Mouse (Mus musculus): ENCODE measurements at regions not wholly inside any gene's neighbourhood (a gene's known extent, or its start where the extent isn't known, plus 50 kb on each side); places are given as distances from the start of the nearest gene placed in this dataset.

- peak; percentile 65 for ATAC-seq (ENCODE audit: insufficient read depth, low FRiP score)
- peak overlapping the region; percentile 36; the same call in 1 of the 2 replicates for H3K9ac ChIP-seq (ENCODE audit: low read length)
- no peaks in the 10 kb centered on the region for H3K36me3 ChIP-seq (ENCODE audit: control insufficient read depth, insufficient read depth, low read length)
- no peaks in the 10 kb centered on the region for H3K9me3 ChIP-seq (replicated peaks; ENCODE audit: control insufficient read depth, low read length)
- H3K4me2 ChIP-seq (ENCODE audit: low read depth, low read length): no peak overlapping the region
- H3K27ac ChIP-seq (ENCODE audit: low read length): peak overlapping the region; percentile 64
- H3K27me3 ChIP-seq (ENCODE audit: control insufficient read depth, insufficient read depth, low read length): no peaks in the 10 kb centered on the region
- no peak overlapping the region for H3K4me3 ChIP-seq (replicated peaks; ENCODE audit: low read length)
- 49% methylated on average over 24 of the region's 24 CpGs for WGBS
- H3K4me1 ChIP-seq (ENCODE audit: control insufficient read depth, insufficient read depth, low read length): peaks cover 8% of the 10 kb centered on the region
Observed at GRCm38 (mm10) chr5:138875180-138876076, 55.5 kb downstream of the Gm5294 start.

- ATAC-seq (ENCODE audit: insufficient read depth, low FRiP score): no peak
- H3K27ac ChIP-seq (ENCODE audit: low read length): no peak overlapping the region
- no peaks in the 10 kb centered on the region for H3K36me3 ChIP-seq (ENCODE audit: control insufficient read depth, insufficient read depth, low read length)
Observed at GRCm38 (mm10) chr5:138881649-138882226, 61.9 kb downstream of the Gm5294 start.

GRCm38 (mm10) chr5:138883573-138883972 lies 63.7 kb downstream of the Gm5294 start:
- Histone ChIP-seq H3K9me3 (replicated peaks; ENCODE audit: control insufficient read depth, low read length) (no peaks in the 10 kb centered on the region), H3K27me3 (ENCODE audit: control insufficient read depth, insufficient read depth, low read length) (no peaks in the 10 kb centered on the region), H3K4me3 (replicated peaks; ENCODE audit: low read length) (no peak overlapping the region), H3K36me3 (ENCODE audit: control insufficient read depth, insufficient read depth, low read length) (no peaks in the 10 kb centered on the region), H3K9ac (ENCODE audit: low read length) (no peak overlapping the region), H3K4me1 (ENCODE audit: control insufficient read depth, insufficient read depth, low read length) (0 out of 2 replicates have a peak, but pooled peaks cover 4% of the 10 kb centered on the region), H3K4me2 (ENCODE audit: low read depth, low read length) (no peak overlapping the region), H3K27ac (ENCODE audit: low read length) (peak overlapping the region; percentile 8; the same call in 1 of the 2 replicates)
- 62% methylated on average over 9 of the region's 9 CpGs for WGBS
- ATAC-seq (ENCODE audit: insufficient read depth, low FRiP score): no peak

More at GRCm38 (mm10) chr5:138881649-138882226, 61.9 kb downstream of the Gm5294 start:
- WGBS: 67% methylated on average over 9 of the region's 9 CpGs
- H3K9me3 ChIP-seq (replicated peaks; ENCODE audit: control insufficient read depth, low read length): no peaks in the 10 kb centered on the region
- 0 out of 2 replicates have a peak, but pooled peaks cover 4% of the 10 kb centered on the region for H3K4me1 ChIP-seq (ENCODE audit: control insufficient read depth, insufficient read depth, low read length)
- no peak overlapping the region for H3K9ac ChIP-seq (ENCODE audit: low read length)
- H3K4me3 ChIP-seq (replicated peaks; ENCODE audit: low read length): no peak overlapping the region
- H3K4me2 ChIP-seq (ENCODE audit: low read depth, low read length): no peak overlapping the region
- H3K27me3 ChIP-seq (ENCODE audit: control insufficient read depth, insufficient read depth, low read length): no peaks in the 10 kb centered on the region

GRCm38 (mm10) chr5:138885905-138886304 lies 66.0 kb downstream of the Gm5294 start:
- Histone ChIP-seq H3K4me1 (ENCODE audit: control insufficient read depth, insufficient read depth, low read length) (peaks cover 8% of the 10 kb centered on the region; the same call in 1 of the 2 replicates), H3K4me2 (ENCODE audit: low read depth, low read length) (no peak overlapping the region), H3K27ac (ENCODE audit: low read length) (no peak overlapping the region), H3K4me3 (replicated peaks; ENCODE audit: low read length) (no peak overlapping the region), H3K9me3 (replicated peaks; ENCODE audit: control insufficient read depth, low read length) (no peaks in the 10 kb centered on the region), H3K27me3 (ENCODE audit: control insufficient read depth, insufficient read depth, low read length) (no peaks in the 10 kb centered on the region), H3K9ac (ENCODE audit: low read length) (no peak overlapping the region), H3K36me3 (ENCODE audit: control insufficient read depth, insufficient read depth, low read length) (no peaks in the 10 kb centered on the region)
- ATAC-seq (ENCODE audit: insufficient read depth, low FRiP score): no peak
- WGBS: 69% methylated on average over 3 of the region's 3 CpGs

GRCm38 (mm10) chr5:138888749-138889148 lies 68.9 kb downstream of the Gm5294 start:
- Histone ChIP-seq H3K9me3 (replicated peaks; ENCODE audit: control insufficient read depth, low read length) (no peaks in the 10 kb centered on the region; the same call in 1 of the 2 replicates), H3K36me3 (ENCODE audit: control insufficient read depth, insufficient read depth, low read length) (no peaks in the 10 kb centered on the region), H3K9ac (ENCODE audit: low read length) (no peak overlapping the region), H3K4me3 (replicated peaks; ENCODE audit: low read length) (no peak overlapping the region), H3K27me3 (ENCODE audit: control insufficient read depth, insufficient read depth, low read length) (no peaks in the 10 kb centered on the region), H3K4me2 (ENCODE audit: low read depth, low read length) (no peak overlapping the region), H3K27ac (ENCODE audit: low read length) (no peak overlapping the region), H3K4me1 (ENCODE audit: control insufficient read depth, insufficient read depth, low read length) (peaks cover 7% of the 10 kb centered on the region; the same call in 1 of the 2 replicates)
- 58% methylated on average over 9 of the region's 9 CpGs for WGBS
- no peak for ATAC-seq (ENCODE audit: insufficient read depth, low FRiP score)

- H3K9me3 ChIP-seq (replicated peaks; ENCODE audit: control insufficient read depth, low read length): no peaks in the 10 kb centered on the region; the same call in 1 of the 2 replicates
- peaks cover 7% of the 10 kb centered on the region; the same call in 1 of the 2 replicates for H3K4me1 ChIP-seq (ENCODE audit: control insufficient read depth, insufficient read depth, low read length)
- no peak for ATAC-seq (ENCODE audit: insufficient read depth, low FRiP score)
- no peak overlapping the region for H3K4me2 ChIP-seq (ENCODE audit: low read depth, low read length)
- WGBS: 74% methylated on average over 5 of the region's 5 CpGs
- H3K9ac ChIP-seq (ENCODE audit: low read length): no peak overlapping the region
- H3K36me3 ChIP-seq (ENCODE audit: control insufficient read depth, insufficient read depth, low read length): no peaks in the 10 kb centered on the region
- H3K27ac ChIP-seq (ENCODE audit: low read length): no peak overlapping the region
- H3K27me3 ChIP-seq (ENCODE audit: control insufficient read depth, insufficient read depth, low read length): no peaks in the 10 kb centered on the region
- H3K4me3 ChIP-seq (replicated peaks; ENCODE audit: low read length): no peak overlapping the region
Observed at GRCm38 (mm10) chr5:138889760-138890159, 69.9 kb downstream of the Gm5294 start.

- ATAC-seq (ENCODE audit: insufficient read depth, low FRiP score): no peak
Observed at GRCm38 (mm10) chr5:138894496-138894895, 74.6 kb downstream of the Gm5294 start.

GRCm38 (mm10) chr5:138897255-138897654 lies 77.4 kb downstream of the Gm5294 start:
- Histone ChIP-seq H3K9ac (ENCODE audit: low read length) (no peak overlapping the region), H3K9me3 (replicated peaks; ENCODE audit: control insufficient read depth, low read length) (no peaks in the 10 kb centered on the region), H3K4me3 (replicated peaks; ENCODE audit: low read length) (no peak overlapping the region), H3K36me3 (ENCODE audit: control insufficient read depth, insufficient read depth, low read length) (no peaks in the 10 kb centered on the region), H3K4me2 (ENCODE audit: low read depth, low read length) (no peak overlapping the region), H3K27me3 (ENCODE audit: control insufficient read depth, insufficient read depth, low read length) (no peaks in the 10 kb centered on the region), H3K27ac (ENCODE audit: low read length) (no peak overlapping the region), H3K4me1 (ENCODE audit: control insufficient read depth, insufficient read depth, low read length) (peaks cover 15% of the 10 kb centered on the region)
- ATAC-seq (ENCODE audit: insufficient read depth, low FRiP score): no peak

More at GRCm38 (mm10) chr5:138894496-138894895, 74.6 kb downstream of the Gm5294 start:
- H3K27me3 ChIP-seq (ENCODE audit: control insufficient read depth, insufficient read depth, low read length): no peaks in the 10 kb centered on the region
- H3K4me1 ChIP-seq (ENCODE audit: control insufficient read depth, insufficient read depth, low read length): peaks cover 16% of the 10 kb centered on the region
- H3K9ac ChIP-seq (ENCODE audit: low read length): no peak overlapping the region
- no peak overlapping the region for H3K4me2 ChIP-seq (ENCODE audit: low read depth, low read length)
- H3K27ac ChIP-seq (ENCODE audit: low read length): no peak overlapping the region
- no peak overlapping the region for H3K4me3 ChIP-seq (replicated peaks; ENCODE audit: low read length)
- 94% methylated on average over 13 of the region's 13 CpGs for WGBS
- H3K9me3 ChIP-seq (replicated peaks; ENCODE audit: control insufficient read depth, low read length): no peaks in the 10 kb centered on the region; the same call in 1 of the 2 replicates
- no peaks in the 10 kb centered on the region for H3K36me3 ChIP-seq (ENCODE audit: control insufficient read depth, insufficient read depth, low read length)

- no peaks in the 10 kb centered on the region for H3K27me3 ChIP-seq (ENCODE audit: control insufficient read depth, insufficient read depth, low read length)
- 41% methylated on average over 7 of the region's 7 CpGs for WGBS
- H3K4me3 ChIP-seq (replicated peaks; ENCODE audit: low read length): no peak overlapping the region
- peak overlapping the region; percentile 27; the same call in 1 of the 2 replicates for H3K27ac ChIP-seq (ENCODE audit: low read length)
- H3K36me3 ChIP-seq (ENCODE audit: control insufficient read depth, insufficient read depth, low read length): no peaks in the 10 kb centered on the region
- 0 out of 2 replicates have a peak, but pooled peaks have one; percentile 18 for ATAC-seq (ENCODE audit: insufficient read depth, low FRiP score)
- H3K9me3 ChIP-seq (replicated peaks; ENCODE audit: control insufficient read depth, low read length): no peaks in the 10 kb centered on the region
- peaks cover 15% of the 10 kb centered on the region for H3K4me1 ChIP-seq (ENCODE audit: control insufficient read depth, insufficient read depth, low read length)
- H3K4me2 ChIP-seq (ENCODE audit: low read depth, low read length): no peak overlapping the region
- H3K9ac ChIP-seq (ENCODE audit: low read length): peak overlapping the region; percentile 35; the same call in 1 of the 2 replicates
Observed at GRCm38 (mm10) chr5:138898440-138898839, 78.6 kb downstream of the Gm5294 start.
